Mouse (Mus musculus) heart, adult 2 months (tissue): ENCODE data around the gene Fam107b.
"Not testable (repeated sequence)": the region's sequence is repeated elsewhere in the genome, so short reads cannot be mapped to it uniquely, and the experiment has no call there.

Experiments used
- CTCF ChIP-seq: fragments of 200-600 bp; IDR thresholded peaks from 2 replicates; pipeline ENCODE4 v1.8.1; 2022; ENCODE audit warnings: antibody characterized with exemption, mild to moderate bottlenecking, moderate library complexity
- EP300 ChIP-seq: fragments of 200-500 bp; IDR thresholded peaks from 2 replicates; pipeline ENCODE4 v1.6.1; 2011; ENCODE audit warnings: low read depth, low read length, control low read depth; ENCODE audit not compliant: insufficient read depth
- POLR2A ChIP-seq: fragments of 200-500 bp; IDR thresholded peaks from 2 replicates; pipeline ENCODE4 v1.6.1; 2011; ENCODE audit warnings: mild to moderate bottlenecking, low read depth, low read length, control low read depth; ENCODE audit not compliant: insufficient read depth

- TF ChIP-seq CTCF, POLR2A, EP300: not testable (repeated sequence)
Observed at GRCm38 (mm10) chr2:3719436-3720121, 149.3 kb downstream of the Fam107b start.
